Mouse (Mus musculus): ENCODE measurements around the gene M6pr. TPM values are rescaled to one million over a fixed set of nuclear protein-coding genes. Genes with fewer than 3 reads are reported as not detected.

The M6pr gene
- polyA plus RNA-seq, 1 experiment from 2014 or later: 132 TPM

- Histone ChIP-seq H3K36me3 (ENCODE audit: control insufficient read depth, insufficient read depth, low read length) (no peaks in the 10 kb centered on the region), H3K27ac (ENCODE audit: low read length) (no peak overlapping the region), H3K4me1 (ENCODE audit: control insufficient read depth, insufficient read depth, low read length) (no peaks in the 10 kb centered on the region), H3K27me3 (ENCODE audit: control insufficient read depth, insufficient read depth, low read length) (no peaks in the 10 kb centered on the region), H3K4me3 (replicated peaks; ENCODE audit: low read length) (no peak overlapping the region), H3K4me2 (ENCODE audit: low read depth, low read length) (no peak overlapping the region), H3K9me3 (replicated peaks; ENCODE audit: control insufficient read depth, low read length) (no peaks in the 10 kb centered on the region), H3K9ac (ENCODE audit: low read length) (no peak overlapping the region)
- no peak for ATAC-seq (ENCODE audit: insufficient read depth, low FRiP score)
- 46% methylated on average over 3 of the region's 3 CpGs for WGBS
Observed at GRCm38 (mm10) chr6:122366976-122367375, 58.5 kb downstream of the M6pr start.

Other genes starting within 250 kb of the M6pr start
- 0.21 TPM in 1 of 2 replicates, not detected in the other for gene Klrg1, start 25.8 kb upstream of the M6pr start, polyA plus RNA-seq (2015; fragmentation: Nextera tagmentation; extraction: Ambion mirVana)
- gene Phc1, start 31.8 kb downstream of the M6pr start, polyA plus RNA-seq (2015; fragmentation: Nextera tagmentation; extraction: Ambion mirVana): 10.3 and 11.0 TPM in 2 replicates
- 6.6 and 7.3 TPM in 2 replicates for gene Rimklb, start 190.0 kb downstream of the M6pr start, polyA plus RNA-seq (2015; fragmentation: Nextera tagmentation; extraction: Ambion mirVana)
- gene Mfap5, start 197.1 kb downstream of the M6pr start, polyA plus RNA-seq (2015; fragmentation: Nextera tagmentation; extraction: Ambion mirVana): 86.4 and 115 TPM in 2 replicates
- 0.14 TPM in 1 of 2 replicates, not detected in the other for gene Aicda, start 245.1 kb downstream of the M6pr start, polyA plus RNA-seq (2015; fragmentation: Nextera tagmentation; extraction: Ambion mirVana)

All from stomach, embryonic 16.5 days (tissue).